Mouse (Mus musculus) right cerebral cortex, postnatal 4 days (tissue): ENCODE data around the gene Dytn.
"Not testable (repeated sequence)": the region's sequence is repeated elsewhere in the genome, so short reads cannot be mapped to it uniquely, and the experiment has no call there.

Experiments
- DNase-seq: peaks from one replicate; pipeline ENCODE4 v3.0.0-alpha.2; 2022

Gene Dytn

GRCm38 (mm10) chr1:63686827-63687226, at the start of gene Dytn:
Dytn (minus strand) TSS chr1:63686927.
- DNase-seq, result no peak

GRCm38 (mm10) chr1:63730240-63730771, 43.6 kb upstream of the Dytn start, which contains the start of the genes Mdh1b and Fastkd2:
Mdh1b (minus strand) TSS chr1:63730318.
Fastkd2 (plus strand) TSS chr1:63730614.
- peak; percentile 81 for DNase-seq

- DNase-seq, result peak; percentile 11
Observed at GRCm38 (mm10) chr1:63729796-63730195, 43.1 kb upstream of the Dytn start.

GRCm38 (mm10) chr1:63720161-63720560, 33.4 kb upstream of the Dytn start:
- DNase-seq, result no peak

- DNase-seq, result no peak
Observed at GRCm38 (mm10) chr1:63708876-63709275, 22.1 kb upstream of the Dytn start.

GRCm38 (mm10) chr1:63705733-63706132, 19.0 kb upstream of the Dytn start:
- no peak for DNase-seq

- no peak for DNase-seq
Observed at GRCm38 (mm10) chr1:63696861-63697260, 10.1 kb upstream of the Dytn start.

GRCm38 (mm10) chr1:63675975-63676374, 10.8 kb downstream of the Dytn start:
- no peak for DNase-seq

GRCm38 (mm10) chr1:63668852-63669160, 17.9 kb downstream of the Dytn start:
- no peak for DNase-seq

- DNase-seq, result no peak
Observed at GRCm38 (mm10) chr1:63667949-63668851, 18.5 kb downstream of the Dytn start.

- no peak for DNase-seq
Observed at GRCm38 (mm10) chr1:63667201-63667948, 19.4 kb downstream of the Dytn start.

GRCm38 (mm10) chr1:63666089-63666488, 20.6 kb downstream of the Dytn start:
- DNase-seq, result no peak

GRCm38 (mm10) chr1:63659591-63659990, 27.1 kb downstream of the Dytn start:
- DNase-seq, result peak; percentile 28

- peak; percentile 82 for DNase-seq
Observed at GRCm38 (mm10) chr1:63658016-63658415, 28.7 kb downstream of the Dytn start.

GRCm38 (mm10) chr1:63639921-63640320, 46.8 kb downstream of the Dytn start:
- no peak for DNase-seq

- DNase-seq, result not testable (repeated sequence)
Observed at GRCm38 (mm10) chr1:63630390-63630789, 56.3 kb downstream of the Dytn start.

- DNase-seq, result no peak
Observed at GRCm38 (mm10) chr1:63628211-63628610, 58.5 kb downstream of the Dytn start.

GRCm38 (mm10) chr1:63615668-63616067, 71.1 kb downstream of the Dytn start, which contains the start of gene Gm39653:
Gm39653 (plus strand) TSS chr1:63615968.
- no peak for DNase-seq

- peak; percentile 15 for DNase-seq
Observed at GRCm38 (mm10) chr1:63614594-63614993, 72.1 kb downstream of the Dytn start.

GRCm38 (mm10) chr1:63609613-63610012, 77.1 kb downstream of the Dytn start:
- no peak for DNase-seq

GRCm38 (mm10) chr1:63603870-63604500, 82.7 kb downstream of the Dytn start:
- no peak for DNase-seq

GRCm38 (mm10) chr1:63586869-63587268, 99.9 kb downstream of the Dytn start:
- no peak for DNase-seq

- DNase-seq, result no peak
Observed at GRCm38 (mm10) chr1:63579153-63579552, 107.6 kb downstream of the Dytn start.
